Mouse (Mus musculus): Measurements from ENCODE around the gene Cbfa2t3. TPM values are rescaled to one million over a fixed set of nuclear protein-coding genes. Genes with fewer than 3 reads are reported as not detected.

The Cbfa2t3 gene
- polyA plus RNA-seq, 1 experiment from 2014 or later = 21.4 TPM

DNA sequence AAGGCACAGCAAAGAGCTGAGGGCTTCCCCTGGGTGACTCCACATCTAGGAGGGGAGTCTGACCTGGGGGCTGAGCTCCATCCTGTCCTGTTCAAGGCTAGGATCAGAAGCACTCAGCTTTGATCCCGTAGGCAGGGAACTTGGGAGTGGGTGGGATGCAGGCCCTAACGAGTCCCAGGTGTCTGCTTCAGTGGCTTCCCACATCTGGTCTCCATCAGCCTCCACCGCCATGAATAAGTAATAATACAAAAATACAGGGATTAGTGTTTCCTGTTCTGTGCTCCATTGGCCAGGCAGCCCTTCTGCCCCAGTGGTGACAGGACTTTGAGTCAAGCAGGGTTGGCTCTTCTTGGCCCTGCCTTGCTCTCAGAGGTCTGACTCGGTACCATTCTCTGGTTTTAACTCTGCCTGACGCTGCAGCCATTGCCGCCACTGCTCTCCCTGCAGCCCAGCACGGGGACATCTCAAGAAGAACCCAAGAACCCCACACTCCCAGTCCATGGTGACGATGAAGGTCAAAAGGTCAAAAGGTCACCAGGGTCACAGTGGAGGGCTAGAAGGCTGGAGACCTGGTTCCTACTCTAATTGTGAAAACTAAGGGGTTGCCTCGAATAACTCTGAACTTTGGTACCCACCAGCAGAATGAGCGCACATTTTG lies 40.6 kb downstream of the Cbfa2t3 start:
- no peak overlapping the region for H3K27ac ChIP-seq
- WGBS = 70% methylated on average over 10 of the region's 10 CpGs
- peaks cover 17% of the 10 kb centered on the region; the same call in 1 of the 2 replicates for H3K4me1 ChIP-seq
- H3K9ac ChIP-seq = no peak overlapping the region
- H3K27me3 ChIP-seq (replicated peaks) = no peaks in the 10 kb centered on the region
- H3K9me3 ChIP-seq = no peaks in the 10 kb centered on the region
- H3K36me3 ChIP-seq (replicated peaks) = no peaks in the 10 kb centered on the region
- no peak for ATAC-seq (replicated peaks)
- H3K4me2 ChIP-seq = no peak overlapping the region
- H3K4me3 ChIP-seq = no peak overlapping the region

DNA sequence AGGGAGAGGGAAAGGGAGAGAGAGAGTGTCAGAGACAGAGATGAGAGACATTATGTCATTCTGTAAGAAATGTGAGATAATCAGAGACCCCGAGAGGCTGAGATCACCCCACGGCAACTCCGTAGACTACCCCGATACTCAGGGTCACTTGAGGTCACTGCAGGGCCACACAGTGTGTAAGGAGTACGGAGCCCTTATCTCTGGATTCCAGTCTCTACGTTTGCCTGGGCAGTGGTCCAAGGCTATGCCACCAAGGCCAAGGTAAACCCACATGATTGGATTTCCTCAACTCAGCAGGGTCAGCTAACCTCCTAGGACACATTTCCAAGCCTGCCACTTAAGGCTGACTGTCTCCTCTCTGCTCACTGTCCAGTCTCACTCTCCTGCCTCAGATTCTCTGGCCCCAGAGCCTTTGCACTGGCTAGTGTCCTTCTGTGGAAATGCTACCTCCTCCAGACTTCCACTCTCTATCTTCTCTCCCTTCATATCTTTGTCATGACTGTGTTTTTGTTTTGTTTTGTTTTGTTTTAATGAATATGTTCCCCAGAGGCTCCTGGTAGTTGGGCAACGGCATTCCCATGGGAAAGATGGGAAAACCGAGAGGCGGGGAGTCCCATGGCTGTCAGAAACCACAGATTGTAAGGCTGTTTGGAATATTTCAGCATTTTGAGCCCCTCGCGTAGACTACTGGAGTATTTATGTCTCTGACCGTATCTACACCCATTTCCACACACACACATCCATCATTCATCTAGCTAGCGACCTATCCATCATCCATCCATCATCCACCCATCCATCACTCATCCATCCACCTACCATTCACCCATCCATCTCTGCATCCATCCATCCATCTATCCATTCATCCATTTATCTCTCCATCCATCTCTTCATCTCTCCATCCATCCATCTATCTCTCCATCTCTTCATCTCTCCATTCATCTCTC lies 42.6 kb downstream of the Cbfa2t3 start:
- 88% methylated on average over 13 of the region's 13 CpGs for WGBS
- Histone ChIP-seq H3K4me3 (no peak overlapping the region), H3K4me1 (peaks cover 16% of the 10 kb centered on the region), H3K9me3 (no peaks in the 10 kb centered on the region), H3K27me3 (replicated peaks) (no peaks in the 10 kb centered on the region), H3K27ac (no peak overlapping the region), H3K36me3 (replicated peaks) (no peaks in the 10 kb centered on the region), H3K4me2 (no peak overlapping the region), H3K9ac (no peak overlapping the region)
- no peak for ATAC-seq (replicated peaks)

DNA sequence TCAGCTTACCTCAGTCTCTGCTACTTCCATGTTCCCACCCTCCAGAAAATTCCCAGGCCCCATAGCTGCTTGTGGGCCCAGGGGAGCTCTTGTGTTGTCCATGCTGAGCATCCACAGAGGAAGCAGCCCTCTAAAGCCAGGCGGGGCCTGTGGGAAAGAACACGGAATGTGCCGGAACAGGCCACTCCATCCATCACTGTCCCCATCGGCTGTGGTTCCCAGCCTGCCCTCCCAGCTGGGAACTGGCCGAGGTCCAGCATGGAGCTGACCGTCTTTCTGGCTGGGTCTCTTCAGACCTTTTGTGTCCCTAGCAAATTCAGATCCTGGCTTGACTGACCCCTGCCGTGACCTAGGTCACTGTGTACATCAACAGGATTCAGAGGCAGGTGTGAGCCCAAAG lies 44.1 kb downstream of the Cbfa2t3 start:
- no peaks in the 10 kb centered on the region for H3K36me3 ChIP-seq (replicated peaks)
- H3K4me3 ChIP-seq = no peak overlapping the region
- H3K9ac ChIP-seq = no peak overlapping the region
- no peak overlapping the region for H3K4me2 ChIP-seq
- H3K27me3 ChIP-seq (replicated peaks) = no peaks in the 10 kb centered on the region
- H3K4me1 ChIP-seq = peaks cover 14% of the 10 kb centered on the region
- H3K9me3 ChIP-seq = no peaks in the 10 kb centered on the region
- ATAC-seq (replicated peaks) = no peak
- no peak overlapping the region for H3K27ac ChIP-seq
- WGBS = 79% methylated on average over 7 of the region's 7 CpGs

DNA sequence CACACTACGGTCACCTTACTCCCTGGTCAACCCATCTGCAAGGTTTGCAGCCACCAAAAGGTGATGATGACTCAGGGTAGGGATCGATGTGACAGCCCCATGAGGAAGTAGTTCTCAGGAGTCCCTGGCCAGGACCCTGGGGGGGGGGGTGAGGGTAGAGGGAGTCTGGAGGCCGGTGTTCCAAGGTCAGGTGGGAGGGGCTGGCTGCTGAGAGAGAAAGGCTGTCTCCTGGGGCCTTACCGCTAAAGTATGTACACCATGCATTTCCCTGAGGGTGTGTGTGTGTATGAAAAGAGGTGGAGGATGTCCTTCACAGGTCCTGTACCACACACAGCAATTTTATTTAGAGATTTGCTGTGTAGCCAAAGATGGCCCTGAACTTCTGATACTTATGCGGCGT lies 46.3 kb downstream of the Cbfa2t3 start:
- no peak overlapping the region for H3K9ac ChIP-seq
- no peak overlapping the region for H3K4me3 ChIP-seq
- H3K4me1 ChIP-seq = peaks cover 14% of the 10 kb centered on the region
- 81% methylated on average over 6 of the region's 6 CpGs for WGBS
- no peak overlapping the region for H3K27ac ChIP-seq
- H3K4me2 ChIP-seq = no peak overlapping the region
- peaks cover 5% of the 10 kb centered on the region; the same call in 1 of the 2 replicates for H3K36me3 ChIP-seq (replicated peaks)
- H3K27me3 ChIP-seq (replicated peaks) = no peaks in the 10 kb centered on the region
- no peak for ATAC-seq (replicated peaks)
- H3K9me3 ChIP-seq = no peaks in the 10 kb centered on the region

DNA sequence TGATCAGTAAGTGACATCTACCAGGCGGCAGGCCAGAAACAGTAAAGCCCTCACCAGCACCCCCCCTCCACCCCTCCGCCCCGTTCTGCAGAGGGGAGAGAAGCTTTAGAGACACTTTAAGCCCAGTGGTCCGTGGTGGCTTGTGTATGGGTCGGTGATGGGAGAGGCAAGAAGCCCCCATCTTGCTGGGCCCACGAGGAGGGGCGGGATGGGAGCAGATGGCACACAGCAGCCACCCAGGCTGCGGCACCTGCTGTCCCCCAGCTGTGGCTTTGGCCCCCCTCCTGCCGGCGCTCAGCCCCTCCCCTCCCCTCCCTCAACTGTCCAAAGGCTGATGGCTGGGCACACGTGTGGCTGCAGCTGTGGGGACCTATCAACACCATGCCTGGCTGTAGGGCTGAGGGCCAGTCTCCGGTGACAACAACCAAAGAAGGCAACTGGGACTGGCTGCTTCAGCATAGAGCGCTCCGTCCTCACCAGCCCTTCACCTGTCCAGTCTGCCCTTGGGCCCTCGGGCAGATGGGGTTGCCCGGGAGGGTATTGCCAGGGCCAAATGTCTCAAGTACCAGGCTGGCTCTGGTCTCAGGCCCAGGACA lies 47.5 kb downstream of the Cbfa2t3 start:
- peaks cover 11% of the 10 kb centered on the region; the same call in 1 of the 2 replicates for H3K36me3 ChIP-seq (replicated peaks)
- H3K4me1 ChIP-seq = peaks cover 11% of the 10 kb centered on the region; the same call in 1 of the 2 replicates
- no peaks in the 10 kb centered on the region for H3K27me3 ChIP-seq (replicated peaks)
- H3K9ac ChIP-seq = no peak overlapping the region
- H3K27ac ChIP-seq = no peak overlapping the region
- H3K9me3 ChIP-seq = no peaks in the 10 kb centered on the region
- H3K4me3 ChIP-seq = no peak overlapping the region
- whole genome bisulfite sequencing = 59% methylated on average over 16 of the region's 16 CpGs
- ATAC-seq (replicated peaks) = no peak
- no peak overlapping the region for H3K4me2 ChIP-seq

DNA sequence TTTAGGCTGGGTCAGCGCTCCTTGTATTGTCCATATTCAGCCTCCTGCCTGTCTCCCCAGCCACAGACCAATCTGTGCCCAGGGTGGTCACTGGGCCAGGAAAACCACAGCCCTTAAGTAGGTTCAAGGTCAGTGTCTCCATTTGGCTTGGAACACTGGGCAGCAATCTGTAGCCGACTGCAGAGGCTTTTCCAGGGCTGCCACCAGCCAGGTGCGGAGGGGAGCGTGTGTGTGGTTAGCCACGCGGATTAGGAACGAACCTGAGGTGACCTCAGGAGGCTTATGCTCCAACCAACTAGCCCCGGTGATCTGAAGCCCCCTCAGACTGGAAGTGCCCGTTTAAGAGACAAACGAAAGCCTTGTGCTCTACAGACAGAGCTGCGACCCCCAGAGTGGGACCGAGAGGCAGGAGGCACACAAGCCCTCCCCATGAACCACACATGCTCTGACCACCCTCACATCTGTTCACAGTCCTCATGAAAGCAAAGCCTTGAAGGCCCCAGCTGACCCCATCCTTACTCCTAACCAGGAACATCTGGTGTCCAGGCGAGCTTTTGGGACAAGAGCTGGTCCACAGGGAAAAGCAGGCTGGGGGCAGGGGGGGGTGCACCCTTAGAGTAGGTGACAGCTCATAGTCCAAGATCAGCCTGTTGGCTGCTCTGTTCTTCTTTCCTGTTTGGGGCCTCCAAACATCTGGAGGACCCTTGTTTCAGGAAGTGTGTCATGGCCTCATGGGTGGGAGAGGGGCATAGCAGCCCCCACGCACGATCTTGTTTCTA lies 50.5 kb downstream of the Cbfa2t3 start:
- no peak overlapping the region for H3K4me2 ChIP-seq
- H3K36me3 ChIP-seq (replicated peaks) = peaks cover 12% of the 10 kb centered on the region; the same call in 1 of the 2 replicates
- WGBS = 81% methylated on average over 15 of the region's 15 CpGs

DNA sequence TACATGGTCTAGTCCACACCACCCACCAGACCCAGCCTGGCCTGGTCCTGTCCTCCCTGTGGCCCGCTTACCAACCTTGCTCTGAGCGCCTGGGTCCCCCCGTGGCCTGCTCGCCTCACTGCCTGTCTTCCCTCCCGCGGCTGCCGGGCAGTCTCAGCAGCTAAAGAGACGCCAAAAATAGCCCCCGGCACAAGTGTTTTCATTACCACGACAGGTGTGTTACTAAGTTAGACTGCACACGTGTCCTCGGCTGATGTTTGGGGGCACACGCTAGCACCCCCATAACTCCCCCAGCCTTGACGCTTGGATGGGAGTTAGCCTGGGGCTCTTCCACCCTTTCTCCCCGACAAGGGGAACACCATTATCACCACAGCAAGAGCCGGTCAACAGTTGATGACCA lies 52.6 kb downstream of the Cbfa2t3 start:
- ATAC-seq (replicated peaks) = no peak

More for the DNA sequence above, 50.5 kb downstream of the Cbfa2t3 start:
- Histone ChIP-seq H3K4me3 (no peak overlapping the region), H3K27me3 (replicated peaks) (no peaks in the 10 kb centered on the region), H3K4me1 (peaks cover 11% of the 10 kb centered on the region; the same call in 1 of the 2 replicates), H3K27ac (no peak overlapping the region), H3K9me3 (no peaks in the 10 kb centered on the region), H3K9ac (no peak overlapping the region)
- ATAC-seq (replicated peaks) = no peak

DNA sequence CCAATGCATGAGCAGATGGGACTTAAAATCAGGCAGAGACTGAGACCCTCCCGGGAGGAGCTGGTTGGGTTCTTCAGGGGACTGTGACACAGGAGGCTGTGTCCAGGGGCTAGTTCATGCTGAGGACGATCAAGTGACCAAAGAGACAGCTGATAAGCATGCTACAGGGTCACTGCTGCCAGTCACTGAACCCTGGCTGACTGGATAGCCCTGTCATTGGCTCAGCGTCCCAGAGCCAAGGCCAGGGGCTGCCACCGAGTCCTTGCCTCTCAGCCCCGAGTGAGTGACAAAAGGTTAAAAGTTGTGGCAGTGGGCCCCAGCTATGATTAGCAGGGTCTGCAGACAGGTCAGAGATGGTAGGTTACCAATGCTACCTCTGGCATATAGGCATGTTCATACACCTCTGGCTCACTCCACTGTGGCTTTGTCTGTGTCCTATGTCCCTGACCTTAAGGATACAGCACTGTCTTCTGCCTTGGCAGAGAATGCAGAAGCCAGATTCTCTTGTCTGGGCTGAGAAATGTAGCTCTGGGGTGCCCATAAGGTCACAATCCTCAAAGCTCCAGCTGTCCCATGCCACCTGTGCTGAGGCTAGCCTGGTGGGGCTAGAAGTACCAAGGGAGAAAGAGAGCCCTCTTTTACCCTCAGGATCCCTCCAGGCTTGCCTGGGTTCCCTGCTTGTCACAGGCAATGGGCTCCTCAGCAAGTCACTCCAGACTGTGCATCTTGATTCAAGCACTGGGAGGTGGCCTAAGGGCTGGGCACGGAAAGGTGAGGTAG lies 54.5 kb downstream of the Cbfa2t3 start:
- Histone ChIP-seq H3K4me1 (peaks cover 3% of the 10 kb centered on the region; the same call in 1 of the 2 replicates), H3K9ac (no peak overlapping the region), H3K9me3 (no peaks in the 10 kb centered on the region), H3K4me3 (no peak overlapping the region), H3K27ac (no peak overlapping the region), H3K36me3 (replicated peaks) (peaks cover 15% of the 10 kb centered on the region; the same call in 1 of the 2 replicates), H3K4me2 (no peak overlapping the region), H3K27me3 (replicated peaks) (no peaks in the 10 kb centered on the region)
- ATAC-seq (replicated peaks) = no peak
- WGBS = 81% methylated on average over 6 of the region's 6 CpGs

More for the DNA sequence above, 52.6 kb downstream of the Cbfa2t3 start:
- H3K27ac ChIP-seq = no peak overlapping the region
- H3K4me3 ChIP-seq = no peak overlapping the region
- 91% methylated on average over 16 of the region's 16 CpGs for WGBS
- H3K4me2 ChIP-seq = no peak overlapping the region
- H3K9me3 ChIP-seq = no peaks in the 10 kb centered on the region
- 0 out of 2 replicates have a peak, but pooled peaks cover 3% of the 10 kb centered on the region for H3K4me1 ChIP-seq
- peaks cover 15% of the 10 kb centered on the region; the same call in 1 of the 2 replicates for H3K36me3 ChIP-seq (replicated peaks)
- no peak overlapping the region for H3K9ac ChIP-seq
- no peaks in the 10 kb centered on the region for H3K27me3 ChIP-seq (replicated peaks)

DNA sequence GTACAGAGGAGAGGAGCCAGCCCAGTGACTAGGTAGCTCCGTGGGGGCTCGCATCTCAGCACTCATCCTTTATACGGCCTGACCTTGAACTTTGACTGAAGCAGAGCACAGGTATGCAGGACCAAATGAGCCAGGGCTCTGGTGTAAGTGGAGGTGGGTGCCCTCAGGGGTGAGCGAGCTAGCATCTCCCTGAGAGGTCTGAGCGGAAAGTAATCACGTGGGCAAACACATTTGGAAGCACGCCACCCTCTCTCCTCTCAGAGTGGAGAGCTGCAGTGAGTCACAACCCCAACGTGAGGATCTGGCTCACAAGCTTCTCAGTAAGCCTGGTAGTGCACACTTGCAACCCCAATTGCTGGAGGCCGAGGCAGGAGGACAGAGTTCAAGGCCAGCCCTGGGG lies 56.8 kb downstream of the Cbfa2t3 start:
- H3K4me3 ChIP-seq = no peak overlapping the region
- H3K27ac ChIP-seq = no peak overlapping the region
- no peak overlapping the region for H3K9ac ChIP-seq
- H3K4me2 ChIP-seq = no peak overlapping the region
- no peaks in the 10 kb centered on the region for H3K9me3 ChIP-seq
- H3K4me1 ChIP-seq = peaks cover 9% of the 10 kb centered on the region; the same call in 1 of the 2 replicates
- 74% methylated on average over 9 of the region's 9 CpGs for WGBS
- no peak for ATAC-seq (replicated peaks)
- H3K36me3 ChIP-seq (replicated peaks) = peaks cover 12% of the 10 kb centered on the region
- no peaks in the 10 kb centered on the region for H3K27me3 ChIP-seq (replicated peaks)

DNA sequence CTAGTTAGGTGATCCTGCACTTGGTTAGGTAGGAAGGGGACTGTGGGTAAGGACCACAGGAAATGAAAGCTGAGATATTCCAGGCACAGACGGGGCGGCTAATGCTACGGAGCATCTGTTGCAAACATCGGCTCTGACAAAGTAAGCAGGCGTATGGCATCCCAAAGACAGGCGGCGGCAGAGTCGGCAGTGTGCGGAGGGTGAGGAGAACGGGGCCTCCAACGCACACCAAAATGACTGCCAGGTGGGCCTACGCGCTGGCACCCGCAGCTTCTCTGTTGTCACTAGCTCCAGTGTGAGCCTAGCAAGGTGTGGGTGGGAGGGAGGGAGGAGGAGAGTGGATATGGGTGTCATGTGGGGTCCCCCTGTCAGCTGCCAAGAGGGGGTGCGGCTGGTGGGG lies 57.5 kb downstream of the Cbfa2t3 start:
- H3K36me3 ChIP-seq (replicated peaks) = peaks cover 9% of the 10 kb centered on the region
- H3K4me2 ChIP-seq = no peak overlapping the region
- ATAC-seq (replicated peaks) = no peak

DNA sequence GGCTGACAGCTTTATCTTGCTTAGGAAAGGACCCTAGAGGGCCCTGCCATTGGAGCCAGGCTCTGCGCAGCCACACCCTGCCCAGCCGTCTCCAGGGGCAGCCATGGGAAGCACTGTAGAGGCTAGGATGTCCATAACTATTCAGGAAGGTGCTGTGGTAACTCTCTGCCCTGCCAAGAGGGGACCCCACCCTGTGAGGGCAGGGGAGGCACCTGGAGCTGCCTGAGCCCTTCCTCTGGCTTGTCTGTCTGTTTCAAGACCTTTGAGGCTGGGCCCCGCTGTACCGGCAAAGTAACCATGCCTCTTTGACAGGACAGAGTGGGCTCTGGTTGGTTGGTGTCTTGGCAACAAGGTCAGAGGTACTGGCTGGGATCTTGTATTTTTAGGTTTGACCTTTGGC lies 58.1 kb downstream of the Cbfa2t3 start:
- no peak for ATAC-seq (replicated peaks)
- Histone ChIP-seq H3K4me3 (no peak overlapping the region), H3K36me3 (replicated peaks) (peaks cover 9% of the 10 kb centered on the region), H3K9ac (no peak overlapping the region), H3K9me3 (no peaks in the 10 kb centered on the region), H3K27ac (no peak overlapping the region), H3K4me2 (no peak overlapping the region), H3K27me3 (replicated peaks) (no peaks in the 10 kb centered on the region), H3K4me1 (peaks cover 9% of the 10 kb centered on the region; the same call in 1 of the 2 replicates)
- 87% methylated on average over 4 of the region's 4 CpGs for WGBS

More for the DNA sequence above, 57.5 kb downstream of the Cbfa2t3 start:
- Histone ChIP-seq H3K9ac (no peak overlapping the region), H3K4me1 (peaks cover 9% of the 10 kb centered on the region; the same call in 1 of the 2 replicates), H3K4me3 (no peak overlapping the region), H3K9me3 (no peaks in the 10 kb centered on the region), H3K27ac (no peak overlapping the region), H3K27me3 (replicated peaks) (no peaks in the 10 kb centered on the region)
- WGBS = 76% methylated on average over 12 of the region's 15 CpGs
